Mouse (Mus musculus) WW6 (cell line): Measurements from ENCODE around the gene Tex12.

ENCODE experiments used
- DNase-seq: peaks from one replicate; pipeline ENCODE4 v3.0.0-alpha.2; 2013; ENCODE audit warnings: low read depth, low spot score

The Tex12 gene

GRCm38 (mm10) chr9:50515462-50515861, 45.7 kb downstream of the Tex12 start:
- no peak for DNase-seq

- DNase-seq, result no peak
Observed at GRCm38 (mm10) chr9:50507570-50507969, 53.6 kb downstream of the Tex12 start.
